Comparison of ENCODE assay signal across 27 mouse cellular contexts in genomic region chr3:152480336-152480735, GRCm38 (mm10).
"Had no signal": no experiment of that assay in that cellular context is flagged by ENCODE, and none has a peak within 500 bp of the region (broad histone marks: within the 10 kb centered on the region; RNA-seq: fewer than 3 reads in every experiment).

No protein-coding gene starts in this region.

- H3K36me3 ChIP-seq: heart, embryonic 13.5 days; heart, embryonic 15.5 days; hindbrain, embryonic 10.5 days; hindbrain, embryonic 12.5 days; intestine, embryonic 15.5 days; limb, embryonic 13.5 days; limb, embryonic 15.5 days; liver, embryonic 12.5 days had no signal

- H3K9me3 ChIP-seq: heart, embryonic 13.5 days; heart, embryonic 15.5 days; hindbrain, embryonic 10.5 days; hindbrain, embryonic 12.5 days; intestine, embryonic 15.5 days; limb, embryonic 13.5 days; limb, embryonic 15.5 days; liver, embryonic 12.5 days had no signal

- DNase-seq: gastrocnemius, postnatal 14 days; gastrocnemius, postnatal 36 days; heart, adult 2 months; heart, postnatal 14 days; heart, postnatal 4 days; kidney, adult 18-20 months; kidney, adult 8-10 months; kidney, postnatal 10 days; kidney, postnatal 25 days; kidney, postnatal 4 days; left cerebral cortex, postnatal 4 days had no signal

- H3K4me3 ChIP-seq: heart, adult 2 months; heart, embryonic 13.5 days; heart, embryonic 15.5 days; hindbrain, embryonic 10.5 days; hindbrain, embryonic 12.5 days; intestine, embryonic 15.5 days; layer of hippocampus, adult 2 months; left cerebral cortex, adult 2 months; limb, embryonic 13.5 days; limb, embryonic 15.5 days; liver, embryonic 12.5 days had no signal

- H3K27me3 ChIP-seq: heart, embryonic 13.5 days; heart, embryonic 15.5 days; hindbrain, embryonic 12.5 days; intestine, embryonic 15.5 days; limb, embryonic 13.5 days; limb, embryonic 15.5 days; liver, embryonic 12.5 days had no signal

- H3K27ac ChIP-seq: heart, adult 2 months; heart, embryonic 13.5 days; heart, embryonic 15.5 days; hindbrain, embryonic 10.5 days; hindbrain, embryonic 12.5 days; hindbrain, embryonic 14.5 days; intestine, embryonic 15.5 days; layer of hippocampus, adult 2 months; left cerebral cortex, adult 2 months; limb, embryonic 13.5 days; limb, embryonic 15.5 days; liver, embryonic 12.5 days; liver, embryonic 14.5 days had no signal

- ATAC-seq: hindbrain, embryonic 16.5 days; inflammation-experienced regulatory T-cells, adult 6 months; intestine, embryonic 15.5 days; intestine, postnatal 0 days; liver, embryonic 12.5 days had no signal

- H3K9ac ChIP-seq: heart, embryonic 13.5 days; heart, embryonic 15.5 days; hindbrain, embryonic 12.5 days; hindbrain, embryonic 14.5 days; intestine, embryonic 15.5 days; limb, embryonic 13.5 days; limb, embryonic 15.5 days; liver, embryonic 12.5 days; liver, embryonic 14.5 days had no signal

- H3K4me2 ChIP-seq: heart, embryonic 11.5 days; heart, embryonic 13.5 days; heart, embryonic 15.5 days; hindbrain, embryonic 12.5 days; hindbrain, embryonic 14.5 days; intestine, embryonic 15.5 days; limb, embryonic 13.5 days; limb, embryonic 15.5 days; liver, embryonic 12.5 days had no signal
